Comparison of ENCODE assay signal across 14 mouse cellular contexts in the genomic region with DNA sequence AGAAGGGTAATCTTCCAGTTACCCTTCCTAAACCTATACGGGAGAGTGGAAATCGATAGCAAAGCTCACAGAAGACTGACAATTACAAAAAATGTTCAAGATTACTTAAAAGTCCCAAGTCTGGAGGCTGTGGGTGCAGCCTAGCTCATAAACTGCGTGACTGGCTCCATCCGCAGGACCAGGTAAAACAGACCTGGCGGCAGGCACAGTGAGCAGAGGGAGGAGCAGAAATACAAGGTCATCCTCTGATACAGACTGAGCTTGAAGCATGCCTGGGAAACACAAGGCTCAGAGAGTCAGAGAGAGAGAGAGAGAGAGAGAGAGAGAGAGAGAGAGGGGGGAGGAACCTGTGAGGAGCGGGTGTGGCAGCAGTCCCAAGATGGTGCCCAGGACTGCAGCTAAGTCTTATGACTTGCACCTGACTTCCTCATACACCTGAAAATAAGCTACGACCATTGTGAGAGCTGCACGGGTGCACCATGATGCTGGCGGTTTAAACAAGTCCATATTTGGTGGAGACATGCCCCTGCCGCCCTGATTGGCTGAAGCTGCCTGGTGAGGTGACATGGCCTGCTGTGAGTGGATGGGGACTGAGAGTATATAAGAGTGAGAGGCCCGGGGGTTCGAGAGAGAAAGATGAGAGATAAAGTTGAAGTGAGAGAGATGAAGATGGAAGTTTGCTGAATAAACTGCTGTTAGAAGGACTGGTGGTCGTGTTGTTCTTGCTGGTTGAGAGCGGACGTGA. TPM values are rescaled to one million over a fixed set of nuclear protein-coding genes. Genes with fewer than 3 reads are reported as not detected.
DNase-seq lines count a peak whose midpoint lies in the region; ATAC-seq and TF ChIP-seq lines count a peak whose summit lies in the region.
"Not testable (repeated sequence)": the region's sequence is repeated elsewhere in the genome, so short reads cannot be mapped to it uniquely, and the experiment has no call there.
"Had no signal": no experiment of that assay in that cellular context is flagged by ENCODE, and none has a peak within 500 bp of the region (broad histone marks: within the 10 kb centered on the region; RNA-seq: fewer than 3 reads in every experiment).

No protein-coding gene starts in this region.

- ATAC-seq in embryonic facial prominence, embryonic 12.5 days (ENCODE audit: insufficient number of reproducible peaks, insufficient read depth, low FRiP score, low TSS enrichment) = not testable (repeated sequence)
- ATAC-seq in forebrain, embryonic 16.5 days = peak; percentile 43
- ATAC-seq in hindbrain, embryonic 13.5 days (ENCODE audit: low FRiP score) = peak; percentile 52; the same call in 1 of the 2 replicates
- peak; percentile 65 for ATAC-seq in midbrain, embryonic 15.5 days (replicated peaks)

- not testable (repeated sequence) for TF ChIP-seq CTCF in layer of hippocampus, adult 2 months (conservative IDR thresholded peaks at IDR 0.05)

- H3K36me3 ChIP-seq in embryonic facial prominence, embryonic 12.5 days; forebrain, embryonic 16.5 days (ENCODE audit: control insufficient read depth, insufficient read depth); hindbrain, embryonic 13.5 days; midbrain, embryonic 15.5 days (replicated peaks): not testable (repeated sequence)

- H3K9ac ChIP-seq in embryonic facial prominence, embryonic 12.5 days = not testable (repeated sequence)
- H3K9ac ChIP-seq in forebrain, embryonic 16.5 days (replicated peaks; ENCODE audit: low read depth, low read length) = peak overlapping the region; percentile 57
- peak overlapping the region; percentile 72 for H3K9ac ChIP-seq in hindbrain, embryonic 13.5 days
- peak overlapping the region; percentile 40 for H3K9ac ChIP-seq in midbrain, embryonic 15.5 days

- not testable (repeated sequence) for H3K4me2 ChIP-seq in embryonic facial prominence, embryonic 12.5 days (replicated peaks)
- peak overlapping the region; percentile 61 for H3K4me2 ChIP-seq in forebrain, embryonic 16.5 days (ENCODE audit: low read length)
- peak overlapping the region; percentile 56 for H3K4me2 ChIP-seq in hindbrain, embryonic 13.5 days
- H3K4me2 ChIP-seq in midbrain, embryonic 15.5 days = peak overlapping the region; percentile 53

- H3K4me3 ChIP-seq in embryonic facial prominence, embryonic 12.5 days = not testable (repeated sequence)
- H3K4me3 ChIP-seq in forebrain, embryonic 16.5 days (replicated peaks; ENCODE audit: low read length) = peak overlapping the region; percentile 30
- H3K4me3 ChIP-seq in hindbrain, embryonic 13.5 days = peak overlapping the region; percentile 23
- H3K4me3 ChIP-seq in layer of hippocampus, adult 2 months = peak overlapping the region; percentile 50
- peak overlapping the region; percentile 25 for H3K4me3 ChIP-seq in midbrain, embryonic 15.5 days

- WGBS in embryonic facial prominence, embryonic 12.5 days = 75% methylated on average over 15 of the region's 15 CpGs
- 58% methylated on average over 15 of the region's 15 CpGs for WGBS in forebrain, embryonic 16.5 days
- WGBS in hindbrain, embryonic 13.5 days = 50% methylated on average over 15 of the region's 15 CpGs
- WGBS in midbrain, embryonic 15.5 days = 36% methylated on average over 15 of the region's 15 CpGs

- DNase-seq in ZHBTc4 (ENCODE audit: low read depth, low spot score) = peak; percentile 78
- DNase-seq in layer of hippocampus, adult 2 months (ENCODE audit: low spot score in 2 of 2) = peak in 1 of 2 experiments; percentile 50
- DNase-seq in retina, postnatal 1 day = peak; percentile 71

- H3K27ac ChIP-seq in embryonic facial prominence, embryonic 12.5 days = peak overlapping the region; percentile 79
- H3K27ac ChIP-seq in forebrain, embryonic 16.5 days (ENCODE audit: low read length) = peak overlapping the region; percentile 99
- H3K27ac ChIP-seq in hindbrain, embryonic 13.5 days = peak overlapping the region; percentile 95
- peak overlapping the region; percentile 98 for H3K27ac ChIP-seq in layer of hippocampus, adult 2 months
- H3K27ac ChIP-seq in midbrain, embryonic 15.5 days = peak overlapping the region; percentile 97

- H3K27me3 ChIP-seq in embryonic facial prominence, embryonic 12.5 days; forebrain, embryonic 16.5 days (replicated peaks; ENCODE audit: control insufficient read depth, insufficient read depth, low read length); hindbrain, embryonic 13.5 days; midbrain, embryonic 15.5 days (replicated peaks): not testable (repeated sequence)

- not testable (repeated sequence) for H3K9me3 ChIP-seq in embryonic facial prominence, embryonic 12.5 days; forebrain, embryonic 16.5 days (ENCODE audit: control insufficient read depth, low read length); hindbrain, embryonic 13.5 days; midbrain, embryonic 15.5 days

- H3K4me1 ChIP-seq in embryonic facial prominence, embryonic 12.5 days = peaks cover 34% of the 10 kb centered on the region
- H3K4me1 ChIP-seq in forebrain, embryonic 16.5 days (replicated peaks; ENCODE audit: control insufficient read depth, insufficient read depth, low read length) = peaks cover 43% of the 10 kb centered on the region
- peaks cover 69% of the 10 kb centered on the region for H3K4me1 ChIP-seq in hindbrain, embryonic 13.5 days (replicated peaks)
- H3K4me1 ChIP-seq in midbrain, embryonic 15.5 days = peaks cover 60% of the 10 kb centered on the region

RNA-seq across cellular contexts. Expression of gene Tuba1a, which starts 18.2 kb away (rescaled TPM):
- 2,353 and 2,615 TPM in 2 replicates for polyA plus RNA-seq in embryonic facial prominence, embryonic 12.5 days (2016; fragmentation: Nextera tagmentation; extraction: Ambion mirVana)
- 16,411 and 16,831 TPM in 2 replicates for polyA plus RNA-seq in forebrain, embryonic 16.5 days (2015; fragmentation: Nextera tagmentation; extraction: Ambion mirVana)
- polyA plus RNA-seq in hindbrain, embryonic 13.5 days (2015; fragmentation: Nextera tagmentation; extraction: Ambion mirVana) = 15,152 and 15,804 TPM in 2 replicates
- total RNA-seq in layer of hippocampus, adult 2 months (2021) = 100 to 1,000 TPM; 768 to 781 TPM
- polyA plus RNA-seq in midbrain, embryonic 15.5 days (2015; fragmentation: Nextera tagmentation; extraction: Ambion mirVana) = 17,671 and 17,732 TPM in 2 replicates

RNA-seq across cellular contexts. Expression of gene Gm49450, which starts 18.4 kb away (rescaled TPM):
- not detected in 2 replicates for polyA plus RNA-seq in embryonic facial prominence, embryonic 12.5 days (2016; fragmentation: Nextera tagmentation; extraction: Ambion mirVana)
- not detected in 2 replicates for polyA plus RNA-seq in forebrain, embryonic 16.5 days (2015; fragmentation: Nextera tagmentation; extraction: Ambion mirVana)
- polyA plus RNA-seq in hindbrain, embryonic 13.5 days (2015; fragmentation: Nextera tagmentation; extraction: Ambion mirVana) = not detected in 2 replicates
- total RNA-seq in layer of hippocampus, adult 2 months (2021) = not detected
- polyA plus RNA-seq in midbrain, embryonic 15.5 days (2015; fragmentation: Nextera tagmentation; extraction: Ambion mirVana) = not detected in 2 replicates
- total RNA-seq: adrenal gland, postnatal 14 days; gastrocnemius, postnatal 10 days; heart, adult 2 months; heart, postnatal 14 days; layer of hippocampus, postnatal 10 days; left cerebral cortex, postnatal 14 days had no signal
- polyA plus RNA-seq: intestine, embryonic 15.5 days had no signal

RNA-seq across cellular contexts. Expression of gene Tuba1b, which starts 37.4 kb away (rescaled TPM):
- polyA plus RNA-seq in embryonic facial prominence, embryonic 12.5 days (2016; fragmentation: Nextera tagmentation; extraction: Ambion mirVana) = 1,598 and 1,609 TPM in 2 replicates
- 1,178 and 1,185 TPM in 2 replicates for polyA plus RNA-seq in forebrain, embryonic 16.5 days (2015; fragmentation: Nextera tagmentation; extraction: Ambion mirVana)
- polyA plus RNA-seq in hindbrain, embryonic 13.5 days (2015; fragmentation: Nextera tagmentation; extraction: Ambion mirVana) = 1,016 and 1,054 TPM in 2 replicates
- total RNA-seq in layer of hippocampus, adult 2 months (2021) = 100 to 1,000 TPM; 466 to 491 TPM
- 1,136 and 1,188 TPM in 2 replicates for polyA plus RNA-seq in midbrain, embryonic 15.5 days (2015; fragmentation: Nextera tagmentation; extraction: Ambion mirVana)

RNA-seq across cellular contexts. Expression of gene Lmbr1l, which starts 53.7 kb away (rescaled TPM):
- 21.5 and 26.4 TPM in 2 replicates for polyA plus RNA-seq in embryonic facial prominence, embryonic 12.5 days (2016; fragmentation: Nextera tagmentation; extraction: Ambion mirVana)
- polyA plus RNA-seq in forebrain, embryonic 16.5 days (2015; fragmentation: Nextera tagmentation; extraction: Ambion mirVana) = 43.0 and 54.9 TPM in 2 replicates
- 37.7 and 38.3 TPM in 2 replicates for polyA plus RNA-seq in hindbrain, embryonic 13.5 days (2015; fragmentation: Nextera tagmentation; extraction: Ambion mirVana)
- 10 to 100 TPM; 17.0 to 20.6 TPM for total RNA-seq in layer of hippocampus, adult 2 months (2021)
- 35.5 and 38.3 TPM in 2 replicates for polyA plus RNA-seq in midbrain, embryonic 15.5 days (2015; fragmentation: Nextera tagmentation; extraction: Ambion mirVana)

RNA-seq across cellular contexts. Expression of gene Tuba1c, which starts 57.9 kb away (rescaled TPM):
- polyA plus RNA-seq in embryonic facial prominence, embryonic 12.5 days (2016; fragmentation: Nextera tagmentation; extraction: Ambion mirVana) = 98.8 and 103 TPM in 2 replicates
- polyA plus RNA-seq in forebrain, embryonic 16.5 days (2015; fragmentation: Nextera tagmentation; extraction: Ambion mirVana) = 42.1 and 48.9 TPM in 2 replicates
- polyA plus RNA-seq in hindbrain, embryonic 13.5 days (2015; fragmentation: Nextera tagmentation; extraction: Ambion mirVana) = 28.1 and 28.2 TPM in 2 replicates
- total RNA-seq in layer of hippocampus, adult 2 months (2021) = 10 to 100 TPM; 49.6 to 51.1 TPM
- 16.4 and 20.5 TPM in 2 replicates for polyA plus RNA-seq in midbrain, embryonic 15.5 days (2015; fragmentation: Nextera tagmentation; extraction: Ambion mirVana)
